Mouse (Mus musculus) midbrain, embryonic 15.5 days (tissue): ENCODE results near the gene Rgs9bp. TPM values are rescaled to one million over a fixed set of nuclear protein-coding genes. Genes with fewer than 3 reads are reported as not detected.
"Not testable (repeated sequence)": the region's sequence is repeated elsewhere in the genome, so short reads cannot be mapped to it uniquely, and the experiment has no call there.

ENCODE experiments used
- ATAC-seq: fragments of 200-750 bp; cut with Nextera tagmentation; replicated peaks from 2 replicates; pipeline ENCODE4 v1.8.0; 2017; ENCODE audit warnings: moderate TSS enrichment
- H3K27ac ChIP-seq: fragments of 300-500 bp; sonication (generic); 2 replicates; pipeline ENCODE4 v1.5.1; 2015; ENCODE audit warnings: mild to moderate bottlenecking, inconsistent platforms
- H3K27me3 ChIP-seq: fragments of 300-500 bp; sonication (generic); replicated peaks from 2 replicates; pipeline ENCODE4 v1.6.1; 2015; ENCODE audit warnings: inconsistent platforms
- H3K36me3 ChIP-seq: fragments of 300-500 bp; sonication (generic); replicated peaks from 2 replicates; pipeline ENCODE4 v1.6.1; 2015; ENCODE audit warnings: inconsistent platforms
- H3K4me1 ChIP-seq: fragments of 300-500 bp; sonication (generic); 2 replicates; pipeline ENCODE4 v1.6.1; 2015; ENCODE audit warnings: inconsistent platforms
- H3K4me2 ChIP-seq: fragments of 300-500 bp; sonication (generic); 2 replicates; pipeline ENCODE4 v1.6.1; 2015; ENCODE audit warnings: inconsistent platforms, mild to moderate bottlenecking, moderate library complexity
- H3K4me3 ChIP-seq: fragments of 300-500 bp; sonication (generic); 2 replicates; pipeline ENCODE4 v1.5.1; 2015; ENCODE audit warnings: mild to moderate bottlenecking, inconsistent platforms
- H3K9ac ChIP-seq: fragments of 300-500 bp; sonication (generic); 2 replicates; pipeline ENCODE4 v1.6.1; 2015; ENCODE audit warnings: mild to moderate bottlenecking, inconsistent platforms
- H3K9me3 ChIP-seq: fragments of 300-500 bp; sonication (generic); 2 replicates; pipeline ENCODE4 v1.6.1; 2016; ENCODE audit warnings: inconsistent platforms
- WGBS: fragments of 180-500 bp; shearing (Covaris S2); methylation state at CpG from one replicate; pipeline ENCODE4 v1.1.7; 2015; ENCODE audit warnings: mixed read lengths; 5-methylcytosine and 5-hydroxymethylcytosine counted together
- polyA plus RNA-seq: library from polyadenylated mRNA; unstranded; fragments of >200 nt; fragmentation: Nextera tagmentation; extraction: Ambion mirVana; gene quantifications from 2 replicates; pipeline ENCODE4 v1.2.1, GENCODE M21; 2015

Gene Rgs9bp
- polyA plus RNA-seq, 1 experiment from 2014 or later, result 0.04 TPM

DNA sequence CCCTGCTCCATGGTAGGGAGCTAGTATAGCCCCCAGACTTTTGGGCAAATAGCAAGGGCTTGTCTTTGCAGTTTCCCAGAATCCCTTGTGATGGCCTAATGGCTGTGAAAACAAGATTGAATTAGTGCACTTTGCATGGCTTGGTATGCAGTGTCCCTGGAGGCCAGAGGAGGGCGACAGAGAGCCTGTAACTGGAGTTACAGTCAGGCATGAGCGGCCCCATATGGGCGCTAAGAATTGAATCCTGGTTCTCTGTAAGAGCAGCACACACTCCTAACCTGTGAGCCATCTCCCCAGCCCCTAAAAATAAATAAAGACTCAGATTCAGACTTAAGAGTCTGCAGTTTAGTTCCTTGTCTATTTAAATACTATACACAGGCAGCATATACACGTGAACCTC, 5.5 kb downstream of the Rgs9bp start:
- H3K9me3 ChIP-seq, result no peaks in the 10 kb centered on the region
- ATAC-seq, result no peak
- no peak overlapping the region for H3K27ac ChIP-seq
- peaks cover 29% of the 10 kb centered on the region for H3K27me3 ChIP-seq
- H3K4me1 ChIP-seq, result peaks cover 9% of the 10 kb centered on the region
- no peak overlapping the region for H3K4me3 ChIP-seq
- no peak overlapping the region for H3K9ac ChIP-seq
- WGBS, result 35% methylated on average over 4 of the region's 4 CpGs
- H3K4me2 ChIP-seq, result no peak overlapping the region
- no peaks in the 10 kb centered on the region for H3K36me3 ChIP-seq

DNA sequence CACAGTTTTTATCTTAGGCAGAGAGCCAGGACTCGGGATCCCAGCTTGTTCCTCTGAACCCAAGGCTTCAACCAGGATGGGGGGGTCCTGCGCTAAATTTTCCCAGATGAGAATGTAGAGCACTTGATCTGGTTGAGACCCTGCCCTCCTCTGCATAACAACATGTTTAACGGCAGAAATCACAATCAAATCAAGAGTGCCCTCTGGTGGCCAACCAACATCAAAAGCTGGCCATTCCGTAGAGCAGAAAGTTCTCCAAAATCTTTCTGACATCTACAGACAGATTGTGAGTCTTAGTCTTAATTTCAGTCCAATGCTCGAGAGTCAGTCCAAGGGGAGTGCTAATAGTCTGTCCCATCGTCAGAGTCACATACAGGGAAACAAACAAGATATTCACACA, 14.5 kb downstream of the Rgs9bp start:
- H3K36me3 ChIP-seq, H3K27me3 ChIP-seq, H3K4me1 ChIP-seq, ATAC-seq, H3K27ac ChIP-seq, H3K9ac ChIP-seq, H3K4me2 ChIP-seq, H3K9me3 ChIP-seq, H3K4me3 ChIP-seq: not testable (repeated sequence)
- 22% methylated on average over 6 of the region's 6 CpGs for WGBS

GRCm38 (mm10) chr7:35569724-35570123, 15.7 kb downstream of the Rgs9bp start:
- not testable (repeated sequence) for H3K27me3 ChIP-seq

DNA sequence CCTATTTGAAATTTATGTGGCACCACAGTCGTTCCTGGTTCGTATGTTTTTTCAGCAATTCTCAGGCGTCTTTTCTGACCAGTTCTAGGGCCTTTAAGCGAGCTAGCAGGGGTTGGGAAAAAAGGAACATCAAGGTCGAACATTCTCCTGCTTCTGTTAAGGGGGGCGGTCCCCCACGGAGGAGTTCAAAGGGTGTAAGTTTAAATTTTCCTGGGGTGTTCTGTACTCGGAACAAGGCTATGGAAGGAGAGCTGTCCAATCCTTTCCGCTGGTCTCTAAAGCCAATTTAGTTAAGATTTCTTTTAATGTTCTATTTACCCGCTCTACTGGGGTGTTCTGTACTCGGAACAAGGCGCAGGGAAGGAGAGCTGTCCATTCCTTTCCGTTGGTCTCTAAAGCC, 19.4 kb downstream of the Rgs9bp start:
- H3K4me2 ChIP-seq, H3K36me3 ChIP-seq, H3K4me3 ChIP-seq, H3K9ac ChIP-seq, H3K27me3 ChIP-seq, ATAC-seq, H3K9me3 ChIP-seq, H3K4me1 ChIP-seq, H3K27ac ChIP-seq: not testable (repeated sequence)
- WGBS, result 79% methylated on average over 13 of the region's 13 CpGs

More at GRCm38 (mm10) chr7:35569724-35570123, 15.7 kb downstream of the Rgs9bp start:
- H3K27ac ChIP-seq, H3K36me3 ChIP-seq, H3K4me2 ChIP-seq, H3K9me3 ChIP-seq, H3K9ac ChIP-seq, H3K4me1 ChIP-seq, ATAC-seq, H3K4me3 ChIP-seq: not testable (repeated sequence)
- WGBS, result 88% methylated on average over 4 of the region's 4 CpGs

- ATAC-seq, result not testable (repeated sequence)
- 84% methylated on average over 10 of the region's 10 CpGs for WGBS
Observed at GRCm38 (mm10) chr7:35564872-35565271, 20.5 kb downstream of the Rgs9bp start.

GRCm38 (mm10) chr7:35564067-35564865, 21.1 kb downstream of the Rgs9bp start:
- Histone ChIP-seq H3K4me2 (no peak overlapping the region), H3K9me3 (no peaks in the 10 kb centered on the region), H3K9ac (no peak overlapping the region), H3K36me3 (no peaks in the 10 kb centered on the region), H3K27me3 (no peaks in the 10 kb centered on the region), H3K4me3 (no peak overlapping the region), H3K27ac (no peak overlapping the region), H3K4me1 (no peaks in the 10 kb centered on the region)
- WGBS, result 95% methylated on average over 2 of the region's 2 CpGs
- no peak for ATAC-seq

More at GRCm38 (mm10) chr7:35564872-35565271, 20.5 kb downstream of the Rgs9bp start:
- H3K9ac ChIP-seq, H3K4me1 ChIP-seq, H3K27me3 ChIP-seq, H3K9me3 ChIP-seq, H3K4me2 ChIP-seq, H3K4me3 ChIP-seq, H3K27ac ChIP-seq, H3K36me3 ChIP-seq: not testable (repeated sequence)

DNA sequence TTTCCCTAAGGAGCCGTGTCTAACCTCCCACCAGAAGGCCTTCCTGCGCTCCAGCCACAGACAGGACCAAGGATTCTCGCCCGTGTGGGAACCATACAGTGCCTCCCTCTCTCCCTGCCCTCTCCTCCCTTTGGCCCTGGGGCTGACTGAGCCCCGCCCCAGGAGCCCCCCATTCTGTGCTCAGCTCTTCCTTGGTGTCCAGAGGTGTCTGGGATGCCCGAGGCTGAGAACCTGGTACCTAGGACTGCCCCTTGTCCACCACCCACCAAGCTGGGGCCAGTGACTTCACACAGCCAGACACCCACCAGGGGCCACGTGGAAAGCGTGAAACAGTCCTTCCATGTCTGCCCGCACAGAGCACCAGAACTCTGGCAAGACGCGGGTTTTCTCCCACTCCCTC, 22.3 kb downstream of the Rgs9bp start:
- Histone ChIP-seq H3K27ac (no peak overlapping the region), H3K27me3 (no peaks in the 10 kb centered on the region), H3K4me2 (no peak overlapping the region), H3K4me1 (no peaks in the 10 kb centered on the region), H3K9me3 (no peaks in the 10 kb centered on the region), H3K9ac (no peak overlapping the region), H3K4me3 (no peak overlapping the region), H3K36me3 (no peaks in the 10 kb centered on the region)
- 80% methylated on average over 11 of the region's 11 CpGs for WGBS
- ATAC-seq, result no peak

DNA sequence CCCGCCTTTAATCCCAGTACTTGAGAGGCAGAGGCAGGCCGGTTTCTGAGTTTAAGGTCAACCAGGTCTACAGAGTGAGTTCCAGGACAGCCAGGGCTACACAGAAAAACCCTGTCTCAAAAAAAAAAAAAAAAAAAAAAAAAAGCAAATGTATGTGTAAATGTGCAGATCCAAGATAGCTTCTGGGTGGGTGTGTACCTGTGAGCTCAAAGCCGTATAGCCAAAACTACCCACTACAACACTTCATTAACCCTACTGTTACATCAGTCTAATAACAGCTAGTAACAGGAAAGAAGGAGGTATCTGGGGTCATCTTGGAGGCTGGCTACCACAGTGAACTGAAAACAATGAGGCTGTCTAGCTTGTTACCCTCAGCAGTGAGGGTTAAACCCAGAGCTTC, 25.5 kb downstream of the Rgs9bp start:
- no peak for ATAC-seq
- Histone ChIP-seq H3K9me3 (no peaks in the 10 kb centered on the region), H3K27ac (no peak overlapping the region), H3K9ac (no peak overlapping the region), H3K36me3 (no peaks in the 10 kb centered on the region), H3K27me3 (no peaks in the 10 kb centered on the region), H3K4me3 (no peak overlapping the region), H3K4me1 (peaks cover 9% of the 10 kb centered on the region), H3K4me2 (no peak overlapping the region)
- 91% methylated on average over 3 of the region's 3 CpGs for WGBS

DNA sequence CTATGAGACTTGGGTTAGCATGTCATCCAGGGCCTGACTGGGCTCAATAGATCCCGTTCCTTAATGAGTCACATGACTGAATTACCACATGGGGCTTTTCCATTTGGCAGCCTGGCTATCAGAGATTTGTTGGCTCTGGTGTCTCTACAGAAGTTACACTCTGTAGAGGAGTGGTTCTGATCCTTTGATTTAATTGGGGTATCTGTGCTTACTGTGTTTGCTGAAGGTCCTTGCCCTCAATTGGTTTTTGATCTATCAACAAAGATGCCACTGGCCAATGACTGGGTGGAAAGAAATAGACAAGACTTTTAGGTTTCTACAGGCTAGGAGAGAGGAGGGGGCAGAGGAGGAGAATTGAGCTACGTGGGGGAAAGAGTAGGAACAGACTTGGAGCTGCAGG, 26.7 kb downstream of the Rgs9bp start:
- 52% methylated on average over 2 of the region's 2 CpGs for WGBS
- H3K9me3 ChIP-seq, result no peaks in the 10 kb centered on the region
- no peak overlapping the region for H3K4me2 ChIP-seq
- ATAC-seq, result no peak
- H3K27ac ChIP-seq, result no peak overlapping the region
- H3K4me3 ChIP-seq, result no peak overlapping the region
- H3K27me3 ChIP-seq, result no peaks in the 10 kb centered on the region
- H3K4me1 ChIP-seq, result peaks cover 18% of the 10 kb centered on the region
- H3K9ac ChIP-seq, result no peak overlapping the region
- H3K36me3 ChIP-seq, result no peaks in the 10 kb centered on the region

DNA sequence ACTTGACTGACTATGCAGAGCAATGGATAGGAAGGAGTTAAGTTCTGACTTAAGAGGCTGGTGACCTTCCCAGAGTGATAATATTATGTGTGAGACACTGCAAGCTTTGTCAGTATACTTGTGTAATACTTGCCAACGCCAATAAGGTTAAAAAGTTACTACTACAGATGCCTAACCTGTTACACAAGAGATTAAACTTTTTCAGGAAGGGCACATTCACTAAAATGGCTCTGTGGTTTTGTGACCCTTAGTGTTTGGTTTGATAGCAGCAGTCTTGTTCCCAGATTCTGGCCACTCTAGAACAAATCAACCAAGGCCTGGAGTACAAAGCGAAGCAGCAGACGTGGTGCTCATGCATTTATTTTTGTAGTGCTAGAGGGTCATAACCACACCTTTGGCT, 27.8 kb downstream of the Rgs9bp start:
- H3K4me1 ChIP-seq, result peaks cover 18% of the 10 kb centered on the region
- H3K4me2 ChIP-seq, result no peak overlapping the region
- H3K27ac ChIP-seq, result no peak overlapping the region
- H3K4me3 ChIP-seq, result no peak overlapping the region
- H3K9ac ChIP-seq, result no peak overlapping the region
- no peaks in the 10 kb centered on the region for H3K36me3 ChIP-seq
- WGBS, result 85% methylated on average over 3 of the region's 3 CpGs
- H3K9me3 ChIP-seq, result no peaks in the 10 kb centered on the region
- no peaks in the 10 kb centered on the region for H3K27me3 ChIP-seq
- no peak for ATAC-seq

GRCm38 (mm10) chr7:35556905-35557304, 28.5 kb downstream of the Rgs9bp start:
- H3K4me3 ChIP-seq, result no peak overlapping the region

DNA sequence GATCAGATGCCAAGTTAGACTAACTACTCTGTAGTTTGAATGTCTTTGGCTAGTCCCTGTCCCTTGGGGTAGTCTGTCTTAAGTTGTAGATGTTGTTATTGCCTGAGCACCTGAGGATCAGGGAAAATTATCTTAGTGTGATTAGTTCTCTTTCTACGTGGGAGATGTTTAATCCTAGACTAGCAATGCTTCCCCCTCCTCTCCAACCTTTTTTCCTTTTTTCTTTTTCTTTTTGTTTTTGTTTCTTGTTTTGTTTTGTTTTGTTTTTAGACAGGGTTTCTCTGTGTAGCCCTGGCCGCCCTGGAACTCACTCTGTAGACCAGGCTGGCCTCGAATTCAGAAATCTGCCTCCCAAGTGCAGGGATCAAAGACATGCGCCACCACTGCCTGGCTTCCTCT, 29.2 kb downstream of the Rgs9bp start, which contains the start of gene Nudt19:
Nudt19 (minus strand) TSS at position 100 of the 399 bp plus-strand sequence.
- no peak for ATAC-seq
- H3K9me3 ChIP-seq, result no peaks in the 10 kb centered on the region
- peaks cover 5% of the 10 kb centered on the region; the same call in 1 of the 2 replicates for H3K36me3 ChIP-seq
- H3K4me2 ChIP-seq, result peak within 1 kb of the TSS; percentile 96
- WGBS, result 68% methylated on average over 4 of the region's 4 CpGs
- H3K9ac ChIP-seq, result peak within 1 kb of the TSS; percentile 85
- H3K27me3 ChIP-seq, result no peaks in the 10 kb centered on the region
- H3K4me1 ChIP-seq, result peaks cover 18% of the 10 kb centered on the region
- H3K4me3 ChIP-seq, result peak within 1 kb of the TSS; percentile 94
- H3K27ac ChIP-seq, result peak within 1 kb of the TSS; percentile 94

More at GRCm38 (mm10) chr7:35556905-35557304, 28.5 kb downstream of the Rgs9bp start:
- Histone ChIP-seq H3K27ac (no peak overlapping the region), H3K4me2 (no peak overlapping the region), H3K9ac (no peak overlapping the region), H3K27me3 (no peaks in the 10 kb centered on the region), H3K36me3 (no peaks in the 10 kb centered on the region), H3K4me1 (peaks cover 18% of the 10 kb centered on the region), H3K9me3 (no peaks in the 10 kb centered on the region)
- ATAC-seq, result no peak
- WGBS, result 91% methylated on average over 5 of the region's 5 CpGs
